Mouse (Mus musculus): ENCODE results near the gene Map2k7.

The Map2k7 gene

DNA sequence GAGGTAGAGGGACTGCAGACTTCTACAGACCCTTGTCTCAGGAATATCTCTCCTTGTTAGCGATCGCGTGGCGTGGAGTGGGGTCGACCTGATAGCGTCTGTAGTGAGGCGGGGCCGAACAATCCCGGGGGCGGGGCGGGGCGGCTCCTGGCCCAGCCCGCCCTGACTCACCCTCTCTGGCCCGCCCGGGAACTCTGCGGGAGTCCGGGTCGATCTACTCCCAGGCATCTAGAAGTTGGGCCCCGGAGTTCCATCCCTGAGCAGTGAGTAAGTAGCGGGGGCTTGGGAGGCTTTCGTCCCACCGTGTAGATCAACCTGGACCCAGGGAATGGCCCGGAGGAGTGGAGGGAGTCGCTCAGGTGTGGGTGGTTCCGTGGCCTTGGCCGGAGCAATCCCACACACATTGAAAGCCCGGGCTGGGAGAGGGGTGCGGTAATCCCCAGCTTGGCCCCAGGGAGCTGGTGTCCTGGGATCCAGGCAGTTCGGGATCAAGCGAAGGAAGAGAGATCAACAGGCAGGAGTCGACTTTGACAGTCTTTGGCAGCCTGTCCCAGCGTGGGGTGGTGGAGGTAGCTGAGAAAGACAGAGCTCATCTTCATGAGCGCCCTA is 11.7 kb upstream of the Map2k7 start, which contains the start of gene Lrrc8e:
TSS of gene Lrrc8e (plus strand) at position 89 of the 609 bp plus-strand sequence.
- peak; percentile 65 for DNase-seq (ENCODE audit: low spot score)

DNA sequence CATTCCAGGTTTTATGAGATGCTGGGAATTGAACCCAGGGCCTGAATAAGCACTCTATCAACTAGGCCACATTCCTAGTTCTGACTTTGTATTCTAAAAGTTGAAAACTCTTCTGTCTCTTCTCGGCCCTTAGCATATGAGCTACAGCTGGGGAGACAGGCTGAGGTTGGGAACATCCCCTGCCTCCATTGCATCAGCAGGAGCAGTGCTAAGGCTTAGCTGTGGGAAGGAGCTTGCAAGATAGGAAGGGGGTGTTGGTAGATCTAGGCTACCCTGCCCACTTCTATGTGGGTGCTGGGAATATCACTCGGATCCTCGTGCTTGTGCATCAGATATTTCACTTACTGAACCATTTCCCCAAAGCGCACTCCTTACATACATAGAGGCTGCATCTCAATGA is 10.6 kb upstream of the Map2k7 start:
- DNase-seq (ENCODE audit: low spot score): no peak

DNA sequence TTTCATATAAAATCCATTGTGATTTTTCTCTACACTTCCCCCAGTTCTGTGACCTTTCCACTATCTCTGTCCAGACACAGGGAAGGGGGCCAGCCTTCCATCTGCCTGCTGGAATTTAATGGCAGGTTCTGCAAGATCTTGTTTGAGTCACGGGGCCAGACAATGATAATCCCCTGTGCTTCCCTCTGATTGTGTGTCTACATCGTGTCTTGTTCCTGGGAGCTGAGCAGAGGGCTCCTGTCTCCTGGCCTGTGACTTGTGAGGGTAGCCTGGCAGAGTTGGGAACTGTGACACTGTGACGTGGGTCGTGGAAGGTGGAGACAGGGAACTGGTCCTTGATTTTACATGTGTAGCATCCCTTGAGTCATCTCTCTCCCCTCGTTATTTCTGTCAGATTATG is 8.8 kb upstream of the Map2k7 start:
- DNase-seq (ENCODE audit: low spot score): no peak

DNA sequence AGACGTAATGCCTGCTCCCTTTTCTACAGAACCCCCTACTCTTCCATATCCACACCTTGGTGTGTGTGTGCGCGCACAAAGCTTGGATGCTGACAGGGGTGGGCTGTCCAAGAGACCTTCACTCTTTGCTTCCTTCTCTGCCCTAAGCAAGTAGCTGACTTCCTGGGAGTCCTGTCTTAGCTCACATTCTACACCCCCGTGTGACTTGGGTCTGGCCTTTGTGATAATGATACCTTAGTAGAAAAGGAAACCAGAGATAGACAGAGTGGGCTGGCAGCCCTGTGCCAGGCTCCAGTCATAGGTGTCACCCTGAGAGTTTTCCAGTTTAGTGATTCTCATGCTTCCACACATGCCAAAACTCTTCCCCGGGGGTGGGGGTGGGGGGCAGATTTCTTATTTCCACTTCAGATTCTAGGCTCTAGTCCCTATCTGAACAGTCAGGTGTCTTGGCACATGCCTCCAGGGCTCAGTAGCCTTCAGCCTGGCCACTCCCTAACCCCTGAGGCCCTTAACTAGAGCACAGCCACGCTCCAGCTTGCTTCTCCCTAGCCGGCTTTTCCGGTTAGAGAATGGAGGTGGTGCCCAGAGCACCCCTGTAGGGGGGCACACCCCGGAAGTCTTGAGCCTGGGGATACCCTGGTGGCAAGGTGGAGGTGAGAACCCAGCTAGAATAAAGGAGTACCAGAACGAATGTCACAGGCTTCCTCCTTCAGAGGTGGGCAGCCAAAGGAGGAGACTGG is 7.8 kb upstream of the Map2k7 start:
- no peak for DNase-seq (ENCODE audit: low spot score)

DNA sequence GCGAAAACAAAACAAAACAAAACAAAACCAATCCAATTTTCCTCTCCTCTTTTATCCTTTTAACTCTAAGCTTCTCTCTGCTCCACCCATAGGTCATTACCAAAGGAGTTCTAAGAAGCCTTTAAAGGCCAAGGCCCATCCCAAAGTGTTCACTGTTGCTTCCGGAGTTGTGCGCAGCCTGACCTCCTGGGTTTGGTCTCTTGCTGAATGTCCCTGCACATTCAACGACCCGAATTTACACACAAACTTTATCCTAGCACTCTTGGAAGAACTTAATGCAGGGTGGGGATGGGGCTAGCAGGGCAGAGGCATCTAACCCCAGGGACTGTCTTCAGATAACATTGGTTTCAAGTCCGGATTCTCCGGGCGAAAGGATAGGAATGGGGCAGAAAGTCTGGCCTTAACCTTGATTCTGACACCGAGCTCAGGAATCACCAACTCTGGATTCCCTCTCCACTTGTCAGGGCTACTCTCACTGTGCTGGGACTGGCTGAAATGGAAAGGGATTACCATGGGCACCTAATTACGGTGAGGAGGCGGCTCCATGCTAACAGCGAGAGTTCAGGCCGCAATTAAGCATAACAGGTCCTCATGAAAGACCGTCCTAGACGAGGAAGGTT is 616 bp upstream of the Map2k7 start:
- DNase-seq (ENCODE audit: low spot score): peak; percentile 51

DNA sequence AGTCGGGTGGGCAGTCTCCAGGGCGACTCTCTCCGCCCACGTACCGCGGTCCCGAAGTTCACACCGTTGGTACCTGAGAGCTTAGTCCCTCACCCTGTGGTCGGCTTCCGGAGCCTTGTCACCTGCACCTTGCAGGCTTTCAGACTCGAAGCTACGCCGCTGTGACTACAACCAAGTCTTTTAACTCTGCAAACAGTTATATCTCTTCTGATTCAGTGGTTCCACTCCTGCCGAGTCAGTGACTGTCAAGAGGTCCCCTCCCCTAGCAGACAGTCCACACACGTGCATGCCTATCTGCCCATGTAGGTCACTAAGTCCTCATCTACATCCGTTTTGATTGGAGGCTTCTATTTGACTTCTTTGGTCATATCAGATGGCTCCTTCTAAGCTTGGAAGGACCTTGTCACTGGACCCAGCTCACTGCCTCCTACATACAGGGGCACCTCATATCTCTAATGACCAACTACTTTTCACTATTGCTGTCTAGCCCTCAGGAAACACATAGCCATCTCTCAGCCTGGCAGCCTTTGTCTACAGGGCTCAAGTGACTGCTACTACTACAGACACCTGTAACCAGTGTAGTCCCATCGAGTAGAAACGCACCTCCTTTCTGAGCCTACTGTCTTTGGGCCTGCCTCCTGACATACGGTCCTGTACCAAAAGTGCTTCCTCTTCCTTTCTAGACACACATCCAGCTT is 802 bp downstream of the Map2k7 start:
- no peak for DNase-seq (ENCODE audit: low spot score)

DNA sequence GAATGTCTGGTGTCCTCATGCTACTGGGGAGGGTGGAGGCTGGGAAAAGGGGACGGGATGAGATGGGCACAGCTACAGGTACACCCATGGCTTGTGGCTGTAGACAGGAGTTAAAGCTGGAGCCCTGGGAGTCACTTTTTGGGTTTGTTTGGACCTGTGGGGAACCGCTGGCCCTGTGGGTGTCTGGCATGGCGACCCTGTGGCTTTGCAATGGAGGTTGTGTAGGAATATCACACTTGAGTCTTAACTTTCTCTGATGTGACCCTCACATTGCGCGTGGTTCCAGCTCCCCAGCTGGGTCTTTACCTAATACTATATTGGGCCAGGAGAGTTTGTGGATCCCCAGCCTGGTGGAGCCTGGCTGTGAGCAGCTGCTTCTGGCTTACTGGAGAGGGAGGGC is 6.5 kb downstream of the Map2k7 start:
- DNase-seq (ENCODE audit: low spot score): no peak

DNA sequence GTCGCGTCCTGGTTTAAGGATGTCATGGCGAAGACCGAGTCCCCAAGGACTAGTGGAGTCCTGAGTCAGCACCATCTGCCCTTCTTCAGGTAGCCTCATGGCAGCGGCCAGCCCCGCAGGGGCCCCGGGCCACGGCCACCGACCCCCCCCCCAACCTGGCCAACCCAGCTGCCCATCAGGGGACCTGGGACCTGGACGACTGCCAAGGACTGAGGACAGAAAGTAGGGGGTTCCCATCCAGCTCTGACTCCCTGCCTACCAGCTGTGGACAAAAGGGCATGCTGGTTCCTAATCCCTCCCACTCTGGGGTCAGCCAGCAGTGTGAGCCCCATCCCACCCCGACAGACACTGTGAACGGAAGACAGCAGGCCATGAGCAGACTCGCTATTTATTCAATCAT is 7.2 kb downstream of the Map2k7 start:
- DNase-seq (ENCODE audit: low spot score): peak; percentile 59

DNA sequence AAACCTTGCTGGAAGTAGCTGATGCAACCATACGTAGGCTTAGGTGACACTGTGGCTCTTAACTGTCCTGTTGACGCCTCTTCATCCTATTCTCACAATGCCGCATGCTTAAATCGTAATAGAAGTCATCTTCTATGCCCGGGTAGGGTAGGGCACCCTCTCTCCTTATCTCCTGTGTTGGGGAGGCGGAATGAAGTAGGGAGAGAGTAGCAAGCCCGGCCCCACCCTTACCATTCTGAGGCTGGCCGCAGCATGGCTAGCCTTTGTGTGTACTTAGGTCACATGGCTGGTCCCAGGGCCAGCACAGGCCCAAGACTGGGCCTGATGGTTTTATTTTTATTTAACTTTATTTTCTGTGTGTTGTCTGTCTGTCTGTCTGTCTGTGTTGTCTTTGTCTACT is 8.7 kb downstream of the Map2k7 start:
- no peak for DNase-seq (ENCODE audit: low spot score)

DNA sequence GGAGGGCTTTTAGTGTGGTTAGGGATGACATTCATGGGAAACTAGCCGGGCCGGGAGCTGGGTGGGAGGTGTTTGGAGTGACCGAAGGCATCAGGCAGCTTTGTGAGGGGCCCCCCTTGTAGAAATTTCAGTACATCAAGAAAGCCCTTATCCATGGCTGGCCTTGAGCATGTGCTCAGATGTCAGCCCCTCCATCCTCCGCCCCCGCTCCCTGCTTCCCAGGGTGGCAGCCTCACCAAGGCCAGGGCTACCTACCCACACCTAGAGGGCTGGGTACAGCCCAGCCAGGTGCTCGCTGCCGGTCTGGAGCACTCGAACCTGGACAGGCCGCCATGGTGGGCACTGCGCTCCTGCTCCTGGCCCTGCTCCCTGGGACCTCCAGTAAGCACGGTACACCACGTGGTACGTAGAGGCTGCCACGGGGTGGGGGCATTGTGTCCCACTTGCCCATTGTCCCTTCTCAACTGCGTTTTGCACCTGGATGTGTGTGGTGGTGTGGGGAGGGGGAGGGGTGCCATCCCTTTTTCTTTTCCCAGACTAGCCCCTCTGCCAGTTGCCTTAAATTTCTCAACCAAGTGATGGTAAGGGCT is 9.5 kb downstream of the Map2k7 start, which contains the start of gene Tgfbr3l:
TSS of gene Tgfbr3l (plus strand) at position 264 of the 590 bp plus-strand sequence.
- DNase-seq (ENCODE audit: low spot score): peak; percentile 64

DNA sequence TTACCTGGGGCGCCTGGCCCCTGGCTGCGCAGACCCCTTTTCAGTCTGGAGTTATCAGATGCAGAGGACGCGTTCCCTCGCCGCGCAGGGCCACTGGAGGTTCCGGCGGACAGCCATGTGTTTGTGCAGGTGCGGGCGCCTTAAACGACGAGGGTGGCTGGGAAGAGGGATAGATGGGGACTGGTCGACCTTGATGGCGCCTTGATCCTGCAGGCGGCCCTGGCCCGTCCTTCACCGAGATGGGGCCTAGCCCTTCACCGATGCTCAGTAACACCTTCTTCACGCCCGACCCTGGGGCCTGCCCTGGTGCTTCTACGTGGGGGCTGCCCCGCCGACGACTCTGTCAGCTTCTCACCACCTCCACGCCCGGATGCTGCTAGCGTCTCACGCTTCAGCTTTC is 10.7 kb downstream of the Map2k7 start:
- peak; percentile 79 for DNase-seq (ENCODE audit: low spot score)

DNA sequence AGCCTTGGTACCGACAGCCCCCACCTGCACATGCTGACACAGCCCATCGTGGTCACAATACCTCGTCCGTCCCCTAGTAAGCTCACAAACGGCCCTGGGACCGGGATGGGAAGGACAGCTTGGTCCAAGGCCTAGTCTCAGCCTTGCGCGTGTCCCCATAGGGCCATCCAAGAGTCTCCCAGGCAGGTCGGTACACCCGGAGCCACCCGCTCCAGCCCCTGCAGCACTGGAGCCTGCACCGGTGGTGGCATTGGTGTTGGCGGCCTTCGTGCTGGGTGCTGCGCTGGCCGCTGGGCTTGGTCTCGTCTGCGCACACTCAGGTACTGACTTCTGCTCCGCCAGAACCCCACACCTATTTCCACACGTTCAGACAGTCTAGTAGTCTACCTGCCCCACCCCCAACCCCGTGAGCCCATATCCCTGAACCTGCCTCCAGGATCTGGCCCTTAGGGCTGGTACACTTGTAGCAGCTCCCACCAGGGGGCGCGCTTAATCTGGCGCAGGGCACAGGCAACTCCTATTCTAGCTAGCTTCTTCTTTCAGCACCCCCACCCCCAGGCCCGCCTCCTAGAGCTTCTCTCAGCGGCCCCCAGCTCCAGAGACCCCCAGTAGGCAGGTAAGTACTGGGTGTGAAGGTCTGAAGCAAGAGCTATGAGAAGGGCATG is 11.9 kb downstream of the Map2k7 start:
- peak; percentile 94 for DNase-seq (ENCODE audit: low spot score)

DNA sequence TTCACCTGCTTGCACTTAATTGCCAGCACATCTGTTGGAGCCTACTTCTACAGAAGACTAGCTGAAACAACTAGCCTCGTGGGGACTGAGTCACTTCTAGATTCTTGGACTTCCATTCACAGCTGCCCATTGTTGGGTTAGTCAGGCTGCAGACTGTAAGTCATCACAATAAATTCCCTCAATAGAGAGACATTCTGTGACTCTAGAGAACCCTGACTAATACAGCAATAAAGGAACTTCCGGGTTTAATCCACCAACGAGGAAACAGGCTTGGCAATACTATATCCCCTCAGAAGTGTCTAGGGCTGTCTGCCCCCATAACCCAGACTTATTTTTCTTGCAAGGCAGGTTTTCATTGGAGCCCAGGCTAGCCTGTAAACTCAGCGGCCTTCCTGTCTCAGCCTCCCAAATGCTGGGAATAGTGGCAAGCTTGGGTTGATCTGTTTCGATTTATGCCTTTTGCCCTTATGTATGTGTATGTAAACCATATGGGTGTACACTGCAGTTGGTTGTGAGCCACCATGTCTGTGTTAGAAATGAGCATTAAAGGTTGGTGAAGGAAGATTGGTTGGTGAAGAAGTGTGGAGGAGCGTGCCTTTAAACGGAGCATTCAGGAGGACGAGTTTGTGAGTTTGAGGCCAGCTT is 13.7 kb downstream of the Map2k7 start:
- DNase-seq (ENCODE audit: low spot score): peak; percentile 36

DNA sequence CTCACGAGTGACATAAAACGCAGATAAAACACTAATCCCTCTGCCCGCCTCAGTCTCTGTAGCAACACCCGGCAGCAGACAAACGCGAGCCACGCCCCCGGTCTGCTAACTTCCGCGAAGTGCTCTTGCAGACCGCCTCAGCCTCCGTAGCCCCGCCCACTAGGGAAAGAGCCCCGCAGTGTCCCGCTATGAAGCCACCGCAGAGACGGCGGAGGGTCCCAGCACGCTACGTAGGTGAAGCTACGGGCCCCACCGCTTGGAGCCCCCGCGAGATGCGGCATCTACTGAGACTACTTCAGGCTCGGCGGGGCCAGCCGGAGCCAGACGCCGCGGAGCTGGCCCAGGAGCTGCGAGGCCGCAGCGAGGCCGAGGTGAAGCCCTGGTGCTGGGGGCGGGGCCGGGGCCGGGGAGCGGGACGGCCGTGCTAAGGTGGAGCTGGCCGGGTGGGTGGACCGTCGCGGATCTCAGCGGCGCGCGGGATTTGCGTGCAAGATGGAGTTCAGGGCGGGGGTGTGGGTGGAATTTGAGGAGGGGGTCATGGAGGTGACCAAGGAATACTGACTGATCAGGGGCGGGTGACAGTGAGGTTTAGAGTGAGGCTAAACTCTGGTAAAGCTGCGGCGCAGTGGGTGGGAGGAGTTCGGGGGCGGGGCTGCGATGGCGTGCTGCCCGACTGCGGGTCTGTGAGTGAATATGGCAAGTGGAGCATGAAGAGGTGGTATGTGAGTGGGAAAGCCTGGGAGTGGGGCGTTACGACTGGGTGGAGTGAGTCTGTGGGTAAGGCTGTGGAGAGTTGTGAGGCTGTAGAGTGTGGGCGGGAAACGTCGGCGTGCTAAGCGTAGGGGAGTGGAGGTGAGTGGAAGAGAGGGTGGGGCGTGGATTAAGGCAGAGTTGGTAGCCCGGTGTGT is 14.6 kb downstream of the Map2k7 start, which contains the start of gene Snapc2:
TSS of gene Snapc2 (plus strand) at position 147 of the 908 bp plus-strand sequence.
- peak; percentile 99 for DNase-seq (ENCODE audit: low spot score)

DNA sequence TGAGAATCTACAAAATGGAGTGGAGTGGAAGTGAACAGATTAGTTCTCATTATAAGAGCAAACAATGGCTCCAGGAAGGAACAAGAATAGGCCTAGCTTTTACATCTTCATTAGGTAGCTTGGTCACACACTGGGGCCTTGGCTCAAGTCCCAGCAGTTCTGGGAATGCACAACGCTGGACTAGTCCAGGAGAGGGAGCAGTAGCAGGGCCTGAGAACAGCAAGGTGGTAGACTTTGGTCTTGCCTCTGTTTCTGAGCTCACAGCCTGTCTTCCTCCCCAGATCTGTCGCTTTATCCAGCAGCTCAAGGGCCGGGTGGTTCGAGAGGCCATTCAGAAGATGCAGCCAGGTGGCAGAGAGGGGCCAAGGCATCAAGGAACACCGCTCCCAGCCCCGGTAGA is 15.5 kb downstream of the Map2k7 start:
- DNase-seq (ENCODE audit: low spot score): peak; percentile 76

DNA sequence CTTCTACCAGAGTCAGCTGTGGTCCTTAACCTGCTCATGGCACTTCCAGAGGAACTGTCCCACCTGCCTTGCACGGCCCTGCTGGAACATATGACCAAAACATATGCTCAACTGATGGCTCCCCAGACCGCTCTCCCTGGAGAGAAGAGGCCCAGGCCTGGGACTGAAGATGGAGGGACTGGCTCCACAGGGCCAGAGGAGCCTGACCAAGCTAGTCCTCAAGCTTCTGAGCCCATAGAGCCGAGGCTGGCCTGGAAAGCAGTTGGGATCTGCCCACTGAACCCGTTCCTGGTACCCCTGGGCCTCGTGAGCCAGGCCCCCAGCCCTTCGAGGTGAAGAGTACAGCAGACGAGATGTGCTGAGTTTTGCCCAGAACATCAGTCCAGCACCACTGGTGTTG is 16.9 kb downstream of the Map2k7 start:
- peak; percentile 37 for DNase-seq (ENCODE audit: low spot score)

DNA sequence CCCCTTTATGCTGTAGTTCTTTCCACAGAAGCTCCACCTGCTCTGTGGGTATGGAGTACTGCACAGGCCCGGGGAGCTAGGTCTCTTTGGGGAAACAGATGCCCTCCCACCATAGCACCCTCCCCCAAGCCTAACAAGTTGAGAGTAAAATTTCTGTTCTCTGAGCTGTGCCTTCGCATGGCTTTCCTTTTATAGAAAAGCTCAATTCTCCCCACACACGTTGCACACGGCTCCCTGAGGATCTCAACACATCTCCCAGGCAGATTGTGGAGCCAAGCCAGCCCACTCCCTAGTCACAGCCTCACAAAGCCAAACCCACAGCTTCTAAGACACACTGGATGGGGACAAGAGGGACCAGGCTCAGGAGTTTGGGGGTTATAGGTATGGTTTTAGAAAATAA is 18.4 kb downstream of the Map2k7 start:
- peak; percentile 40 for DNase-seq (ENCODE audit: low spot score)

DNA sequence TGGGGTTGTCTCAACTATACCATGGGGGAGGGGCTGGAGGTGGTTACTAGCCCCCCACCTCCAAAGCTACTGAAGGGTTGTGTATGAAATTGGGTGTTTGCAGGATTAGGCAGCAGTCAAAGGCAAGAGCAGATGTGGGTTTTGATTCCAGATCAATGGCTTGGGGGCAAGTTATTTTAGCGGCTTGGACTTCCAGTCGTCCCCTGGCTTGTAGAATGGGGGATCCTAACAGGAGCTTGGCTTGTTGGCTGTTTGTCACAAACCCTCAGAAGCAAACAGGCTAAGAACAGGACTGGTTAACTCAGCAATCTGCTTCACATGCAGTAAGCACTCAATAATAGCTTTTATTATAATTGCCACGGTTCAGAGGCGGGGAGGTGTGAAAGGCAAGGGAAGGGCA is 18.8 kb downstream of the Map2k7 start:
- no peak for DNase-seq (ENCODE audit: low spot score)

DNA sequence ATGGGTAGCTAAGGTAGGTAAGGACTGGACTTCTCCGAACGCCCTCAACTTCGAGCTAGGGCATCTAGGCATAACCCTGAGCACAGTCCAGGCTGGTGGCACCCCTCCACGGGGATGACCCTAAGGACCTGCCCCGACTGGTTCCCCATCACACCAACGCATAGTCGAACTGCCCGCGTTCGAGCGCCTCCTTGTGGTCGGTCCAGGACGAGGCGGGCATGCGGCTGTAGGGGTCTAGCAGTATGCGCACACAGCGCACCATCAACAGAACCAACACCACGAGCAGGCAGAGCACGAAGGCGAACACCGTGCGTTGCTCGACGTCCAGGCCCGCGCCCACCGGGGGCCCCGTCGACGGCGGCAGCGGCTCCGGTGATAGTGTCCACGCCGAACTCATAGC is 19.7 kb downstream of the Map2k7 start:
- DNase-seq (ENCODE audit: low spot score): peak; percentile 92

DNA sequence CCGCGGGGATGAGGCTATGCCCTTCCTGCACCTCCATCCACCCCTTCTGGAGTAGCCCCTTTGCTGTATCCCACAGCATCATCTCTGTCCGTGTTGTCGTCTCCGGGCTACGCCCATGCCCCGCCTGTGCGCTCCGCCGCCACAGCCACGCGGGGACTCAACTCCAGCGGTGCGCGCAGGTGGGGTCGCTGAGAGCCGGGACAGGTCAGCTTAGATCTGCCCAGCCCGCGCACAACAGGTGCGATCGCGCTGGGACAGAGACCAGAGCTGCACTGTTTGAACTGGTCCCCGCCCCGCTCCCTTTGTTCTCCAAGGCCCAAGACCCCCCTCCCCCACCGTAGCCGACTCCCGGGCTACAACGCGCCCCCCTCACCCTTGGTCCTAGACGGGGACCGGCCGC is 20.1 kb downstream of the Map2k7 start:
- peak; percentile 83 for DNase-seq (ENCODE audit: low spot score)

All from testis, postnatal 10 days (tissue).